Mouse (Mus musculus): Measurements from ENCODE around the gene Triml1. TPM values are rescaled to one million over a fixed set of nuclear protein-coding genes. Genes with fewer than 3 reads are reported as not detected.

The Triml1 gene
- polyA plus RNA-seq, 1 experiment from 2014 or later = not detected

- Histone ChIP-seq H3K4me3 (ENCODE audit: low read length) (no peak overlapping the region), H3K4me1 (ENCODE audit: control insufficient read depth, insufficient read depth, low read length) (no peaks in the 10 kb centered on the region), H3K9ac (ENCODE audit: low read length) (no peak overlapping the region), H3K36me3 (ENCODE audit: control insufficient read depth, insufficient read depth) (no peaks in the 10 kb centered on the region), H3K27me3 (ENCODE audit: control insufficient read depth, insufficient read depth, low read length) (no peaks in the 10 kb centered on the region), H3K9me3 (replicated peaks; ENCODE audit: control insufficient read depth, low read length) (no peaks in the 10 kb centered on the region), H3K27ac (ENCODE audit: low read length) (no peak overlapping the region), H3K4me2 (ENCODE audit: low read depth, low read length) (no peak overlapping the region)
- ATAC-seq (replicated peaks; ENCODE audit: extremely low read depth, insufficient read depth, low FRiP score) = no peak
- 68% methylated on average over 11 of the region's 11 CpGs for WGBS
Observed at GRCm38 (mm10) chr8:43163255-43163654, 22.0 kb upstream of the Triml1 start.

- no peaks in the 10 kb centered on the region for H3K9me3 ChIP-seq (replicated peaks; ENCODE audit: control insufficient read depth, low read length)
- no peak overlapping the region for H3K9ac ChIP-seq (ENCODE audit: low read length)
- no peak overlapping the region for H3K4me2 ChIP-seq (ENCODE audit: low read depth, low read length)
- no peaks in the 10 kb centered on the region for H3K4me1 ChIP-seq (ENCODE audit: control insufficient read depth, insufficient read depth, low read length)
- no peaks in the 10 kb centered on the region for H3K36me3 ChIP-seq (ENCODE audit: control insufficient read depth, insufficient read depth)
- H3K4me3 ChIP-seq (ENCODE audit: low read length) = no peak overlapping the region
- no peaks in the 10 kb centered on the region for H3K27me3 ChIP-seq (ENCODE audit: control insufficient read depth, insufficient read depth, low read length)
- no peak for ATAC-seq (replicated peaks; ENCODE audit: extremely low read depth, insufficient read depth, low FRiP score)
- WGBS = 81% methylated on average over 9 of the region's 9 CpGs
- H3K27ac ChIP-seq (ENCODE audit: low read length) = no peak overlapping the region
Observed at GRCm38 (mm10) chr8:43149307-43149706, 8.0 kb upstream of the Triml1 start.

GRCm38 (mm10) chr8:43111205-43111827 lies 30.0 kb downstream of the Triml1 start:
- no peak overlapping the region for H3K27ac ChIP-seq (ENCODE audit: low read length)
- WGBS = 80% methylated on average over 4 of the region's 4 CpGs

More at GRCm38 (mm10) chr8:43111205-43111827, 30.0 kb downstream of the Triml1 start:
- H3K9me3 ChIP-seq (replicated peaks; ENCODE audit: control insufficient read depth, low read length) = no peaks in the 10 kb centered on the region
- H3K4me3 ChIP-seq (ENCODE audit: low read length) = no peak overlapping the region
- H3K9ac ChIP-seq (ENCODE audit: low read length) = no peak overlapping the region
- H3K27me3 ChIP-seq (ENCODE audit: control insufficient read depth, insufficient read depth, low read length) = no peaks in the 10 kb centered on the region
- ATAC-seq (replicated peaks; ENCODE audit: extremely low read depth, insufficient read depth, low FRiP score) = no peak
- H3K4me1 ChIP-seq (ENCODE audit: control insufficient read depth, insufficient read depth, low read length) = no peaks in the 10 kb centered on the region
- H3K36me3 ChIP-seq (ENCODE audit: control insufficient read depth, insufficient read depth) = no peaks in the 10 kb centered on the region
- no peak overlapping the region for H3K4me2 ChIP-seq (ENCODE audit: low read depth, low read length)

Other genes with a start within 250 kb of the Triml1 start
- gene Triml2, start 39.1 kb upstream of the Triml1 start, polyA plus RNA-seq (2015; fragmentation: Nextera tagmentation; extraction: Ambion mirVana) = not detected in 2 replicates
- gene Zfp42, start 165.5 kb upstream of the Triml1 start, polyA plus RNA-seq (2015; fragmentation: Nextera tagmentation; extraction: Ambion mirVana) = not detected in 2 replicates